Mouse (Mus musculus) cerebellum, adult 11 months (tissue): ENCODE data around the gene Med11.
"Not testable (repeated sequence)": the region's sequence is repeated elsewhere in the genome, so short reads cannot be mapped to it uniquely, and the experiment has no call there.

ENCODE experiments used
- DNase-seq: peaks from one replicate; pipeline ENCODE4 v3.0.0; 2022

The Med11 gene

GRCm38 (mm10) chr11:70447373-70447772 lies 4.3 kb upstream of the Med11 start:
- DNase-seq = no peak

- no peak for DNase-seq
These were observed 793 bp upstream of the Med11 start for GRCm38 (mm10) chr11:70450926-70451325.

GRCm38 (mm10) chr11:70453261-70454044 lies 1.7 kb downstream of the Med11 start:
- no peak for DNase-seq

GRCm38 (mm10) chr11:70458688-70459600 lies 7.2 kb downstream of the Med11 start, which contains the start of gene Zmynd15:
Gene Zmynd15, plus strand, starts transcription at chr11:70459433.
- DNase-seq = no peak

- no peak for DNase-seq
These were observed 7.9 kb downstream of the Med11 start, which contains the start of gene Cxcl16 for GRCm38 (mm10) chr11:70459601-70460101. Gene Cxcl16, minus strand, starts transcription at chr11:70459984.

- no peak for DNase-seq
These were observed 12.3 kb downstream of the Med11 start for GRCm38 (mm10) chr11:70463970-70464369.

GRCm38 (mm10) chr11:70465211-70465610 lies 13.5 kb downstream of the Med11 start:
- no peak for DNase-seq

- DNase-seq = no peak
These were observed 14.1 kb downstream of the Med11 start for GRCm38 (mm10) chr11:70465824-70466223.

- DNase-seq = no peak
These were observed 16.3 kb downstream of the Med11 start for GRCm38 (mm10) chr11:70467902-70468619.

GRCm38 (mm10) chr11:70469764-70470163 lies 18.0 kb downstream of the Med11 start:
- no peak for DNase-seq

GRCm38 (mm10) chr11:70472716-70473115 lies 21.0 kb downstream of the Med11 start:
- DNase-seq = no peak

GRCm38 (mm10) chr11:70473291-70473690 lies 21.6 kb downstream of the Med11 start:
- DNase-seq = not testable (repeated sequence)

- DNase-seq = no peak
These were observed 23.3 kb downstream of the Med11 start for GRCm38 (mm10) chr11:70474872-70475534.

- no peak for DNase-seq
These were observed 33.8 kb downstream of the Med11 start for GRCm38 (mm10) chr11:70485498-70485897.

GRCm38 (mm10) chr11:70487816-70488215 lies 36.1 kb downstream of the Med11 start:
- DNase-seq = no peak

- no peak for DNase-seq
These were observed 37.4 kb downstream of the Med11 start for GRCm38 (mm10) chr11:70489138-70489537.

- no peak for DNase-seq
These were observed 38.0 kb downstream of the Med11 start for GRCm38 (mm10) chr11:70489684-70490083.

GRCm38 (mm10) chr11:70499566-70500475 lies 48.1 kb downstream of the Med11 start:
- DNase-seq = no peak

GRCm38 (mm10) chr11:70500476-70500812 lies 48.7 kb downstream of the Med11 start:
- no peak for DNase-seq

GRCm38 (mm10) chr11:70502018-70502417 lies 50.3 kb downstream of the Med11 start:
- DNase-seq = no peak
